ENCODE assay signal across 21 mouse cellular contexts in the genomic region with DNA sequence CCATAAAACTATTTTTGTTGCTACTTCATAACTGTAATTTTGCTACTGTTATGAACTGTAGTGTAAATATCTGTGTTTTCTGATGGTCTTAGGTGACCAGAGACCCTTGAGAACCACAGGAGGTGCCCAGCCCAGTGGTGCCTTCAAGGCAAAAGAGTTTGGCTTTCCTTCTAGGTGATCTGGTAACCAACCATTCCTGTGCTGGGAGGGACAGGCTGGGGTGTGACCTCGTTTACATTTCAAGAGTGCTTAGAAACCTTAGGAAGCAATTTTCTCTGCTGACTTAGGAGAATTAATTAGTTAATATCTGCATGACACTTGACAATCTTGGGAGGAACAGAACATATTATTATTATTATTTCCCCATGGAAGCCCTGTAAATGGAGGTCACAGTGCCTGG.
"Had no signal": no experiment of that assay in that cellular context is flagged by ENCODE, and none has a peak within 500 bp of the region (broad histone marks: within the 10 kb centered on the region; RNA-seq: fewer than 3 reads in every experiment).

No protein-coding gene starts in this region.

- ATAC-seq: liver, postnatal 0 days; lung, postnatal 0 days; midbrain, embryonic 13.5 days; midbrain, embryonic 16.5 days had no signal

- H3K9me3 ChIP-seq: lung, embryonic 15.5 days; megakaryocyte, embryonic 14.5 days; midbrain, embryonic 13.5 days; neural tube, embryonic 13.5 days; neural tube, embryonic 15.5 days had no signal

- DNase-seq: liver, postnatal 0 days; lung, adult 2 months; lung, postnatal 14 days; retina, postnatal 1 day; right cerebral cortex, adult 18-20 months; right cerebral cortex, postnatal 25 days; right cerebral cortex, postnatal 4 days; spleen, adult 18-20 months; thymus, adult 2 months; thymus, postnatal 25 days; thymus, postnatal 4 days had no signal

- H3K4me1 ChIP-seq: lung, embryonic 15.5 days; megakaryocyte, embryonic 14.5 days; midbrain, embryonic 13.5 days had no signal

- H3K27me3 ChIP-seq: lung, embryonic 15.5 days; megakaryocyte, embryonic 14.5 days; midbrain, embryonic 13.5 days; neural tube, embryonic 13.5 days; neural tube, embryonic 15.5 days had no signal

- H3K27ac ChIP-seq: lung, embryonic 15.5 days; macrophage; midbrain, embryonic 13.5 days; neural tube, embryonic 13.5 days; neural tube, embryonic 15.5 days had no signal

- H3K36me3 ChIP-seq: lung, embryonic 15.5 days; midbrain, embryonic 13.5 days; neural tube, embryonic 13.5 days; neural tube, embryonic 15.5 days had no signal

- H3K4me3 ChIP-seq: lung, embryonic 15.5 days; megakaryocyte, embryonic 14.5 days; midbrain, embryonic 13.5 days; myocyte; neural tube, embryonic 13.5 days; neural tube, embryonic 15.5 days had no signal

- H3K9ac ChIP-seq: liver, postnatal 0 days; lung, embryonic 15.5 days; midbrain, embryonic 13.5 days; neural tube, embryonic 13.5 days; neural tube, embryonic 15.5 days had no signal

- H3K4me2 ChIP-seq: lung, embryonic 15.5 days; midbrain, embryonic 11.5 days; midbrain, embryonic 13.5 days; neural tube, embryonic 13.5 days; neural tube, embryonic 15.5 days had no signal
